Mouse (Mus musculus): ENCODE results near the gene Ttc27. TPM values are rescaled to one million over a fixed set of nuclear protein-coding genes. Genes with fewer than 3 reads are reported as not detected.
A peak's percentile ranks its signal among the peaks of the same experiment; 100 is the strongest.

Gene Ttc27
- polyA plus RNA-seq, 1 experiment: 13.6 TPM

GRCm38 (mm10) chr17:74866565-74867507 lies 149.3 kb downstream of the Ttc27 start:
- peak; percentile 52 for DNase-seq (ENCODE audit: low read depth)
- TF ChIP-seq POLR2A (IDR thresholded peaks at IDR 0.05; ENCODE audit: borderline replicate concordance, extremely low read depth, insufficient read depth, insufficient read length, poor library complexity, severe bottlenecking) (no peak), CTCF (IDR thresholded peaks at IDR 0.05; ENCODE audit: borderline replicate concordance, extremely low read depth, insufficient read depth, insufficient read length) (no peak)

DNA sequence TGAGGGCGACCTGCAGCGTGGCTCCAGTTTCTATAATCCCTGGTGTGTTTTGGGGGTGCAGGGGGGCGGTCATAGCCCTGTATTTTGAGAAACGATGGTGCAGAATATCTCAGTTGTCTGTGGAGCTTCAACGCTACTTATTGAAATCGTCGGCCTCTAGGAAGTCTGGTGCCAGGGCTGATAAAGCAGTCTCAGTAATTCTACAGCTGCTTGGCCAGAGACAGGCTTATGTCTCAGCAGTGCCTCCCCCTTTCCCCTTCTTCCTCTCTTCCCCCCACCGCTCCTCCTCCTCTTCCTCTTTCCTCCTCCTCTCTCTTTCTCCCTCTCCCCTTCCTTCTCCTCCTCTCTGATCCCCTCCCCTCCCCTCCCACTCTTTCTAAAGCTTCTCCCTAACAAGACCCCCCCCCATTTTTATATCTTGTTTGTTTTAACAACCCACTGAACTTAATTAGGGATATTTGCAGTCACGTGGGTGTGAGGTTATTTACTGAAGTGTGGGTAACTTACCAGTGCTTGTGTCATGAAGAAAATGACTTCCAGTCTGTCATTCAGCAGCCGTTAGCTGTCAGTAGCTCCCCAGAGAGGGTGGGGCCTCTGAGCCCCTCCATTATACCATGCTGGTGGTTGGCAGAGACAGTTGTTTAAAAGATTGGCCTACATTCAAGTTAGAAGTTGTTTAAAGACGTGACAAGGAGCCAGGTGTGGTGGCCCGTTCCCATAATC lies 150.8 kb downstream of the Ttc27 start:
- TF ChIP-seq CTCF (IDR thresholded peaks at IDR 0.05; ENCODE audit: borderline replicate concordance, extremely low read depth, insufficient read depth, insufficient read length) (no peak), POLR2A (IDR thresholded peaks at IDR 0.05; ENCODE audit: borderline replicate concordance, extremely low read depth, insufficient read depth, insufficient read length, poor library complexity, severe bottlenecking) (no peak)
- DNase-seq (ENCODE audit: low read depth): peak; percentile 40

DNA sequence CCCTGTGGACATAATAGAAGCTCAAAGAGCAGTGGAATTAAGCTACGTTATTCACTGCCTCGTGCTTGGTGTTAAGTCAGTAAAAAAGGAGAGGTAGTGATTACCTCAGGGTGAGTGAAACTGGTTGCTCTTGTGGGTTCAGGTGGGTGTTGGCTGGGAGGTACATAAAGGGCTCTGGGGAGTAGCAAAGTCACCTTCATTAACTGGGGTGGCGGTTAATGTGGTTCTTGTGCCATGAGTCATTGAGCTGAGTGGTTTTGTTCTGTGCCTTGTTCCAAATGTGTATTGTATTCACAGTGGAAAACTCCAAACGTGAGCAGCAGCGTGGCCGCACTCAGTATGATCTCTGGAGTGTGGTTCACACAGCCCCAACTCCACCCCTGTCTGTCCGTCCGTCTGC lies 152.0 kb downstream of the Ttc27 start:
- TF ChIP-seq POLR2A (IDR thresholded peaks at IDR 0.05; ENCODE audit: borderline replicate concordance, extremely low read depth, insufficient read depth, insufficient read length, poor library complexity, severe bottlenecking): no peak
- TF ChIP-seq CTCF (IDR thresholded peaks at IDR 0.05; ENCODE audit: borderline replicate concordance, extremely low read depth, insufficient read depth, insufficient read length): no peak
- DNase-seq (ENCODE audit: low read depth): no peak

GRCm38 (mm10) chr17:74870177-74871160 lies 152.9 kb downstream of the Ttc27 start:
- TF ChIP-seq CTCF (IDR thresholded peaks at IDR 0.05; ENCODE audit: borderline replicate concordance, extremely low read depth, insufficient read depth, insufficient read length): no peak
- TF ChIP-seq POLR2A (IDR thresholded peaks at IDR 0.05; ENCODE audit: borderline replicate concordance, extremely low read depth, insufficient read depth, insufficient read length, poor library complexity, severe bottlenecking): no peak
- no peak for DNase-seq (ENCODE audit: low read depth)

DNA sequence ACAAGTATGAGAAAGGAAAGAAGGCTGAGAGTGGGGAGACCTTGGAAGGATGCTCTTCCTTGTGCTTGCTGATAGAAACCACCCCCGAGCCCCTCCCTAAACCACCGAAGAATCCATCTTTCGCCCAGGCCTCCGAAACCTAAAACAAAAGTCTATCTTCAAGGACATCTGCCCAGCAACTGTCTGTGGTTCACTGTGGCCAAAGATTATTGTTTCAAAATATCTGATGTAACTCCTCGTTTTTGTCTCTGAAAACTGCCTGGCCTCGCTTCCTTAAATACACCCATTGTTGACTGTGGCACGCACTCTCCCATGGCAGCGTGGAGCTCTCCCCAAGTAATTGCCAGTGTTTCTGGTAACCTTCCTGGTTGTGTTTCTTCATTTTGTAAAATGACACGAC lies 155.0 kb downstream of the Ttc27 start:
- TF ChIP-seq CTCF (IDR thresholded peaks at IDR 0.05; ENCODE audit: borderline replicate concordance, extremely low read depth, insufficient read depth, insufficient read length) (no peak), POLR2A (IDR thresholded peaks at IDR 0.05; ENCODE audit: borderline replicate concordance, extremely low read depth, insufficient read depth, insufficient read length, poor library complexity, severe bottlenecking) (no peak)
- no peak for DNase-seq (ENCODE audit: low read depth)

GRCm38 (mm10) chr17:74873756-74874155 lies 156.2 kb downstream of the Ttc27 start:
- TF ChIP-seq POLR2A (IDR thresholded peaks at IDR 0.05; ENCODE audit: borderline replicate concordance, extremely low read depth, insufficient read depth, insufficient read length, poor library complexity, severe bottlenecking) (no peak), CTCF (IDR thresholded peaks at IDR 0.05; ENCODE audit: borderline replicate concordance, extremely low read depth, insufficient read depth, insufficient read length) (no peak)
- DNase-seq (ENCODE audit: low read depth): no peak

- no peak for DNase-seq (ENCODE audit: low read depth)
- TF ChIP-seq CTCF (IDR thresholded peaks at IDR 0.05; ENCODE audit: borderline replicate concordance, extremely low read depth, insufficient read depth, insufficient read length) (no peak), POLR2A (IDR thresholded peaks at IDR 0.05; ENCODE audit: borderline replicate concordance, extremely low read depth, insufficient read depth, insufficient read length, poor library complexity, severe bottlenecking) (no peak)
Measured at GRCm38 (mm10) chr17:74875740-74876139, 158.2 kb downstream of the Ttc27 start.

DNA sequence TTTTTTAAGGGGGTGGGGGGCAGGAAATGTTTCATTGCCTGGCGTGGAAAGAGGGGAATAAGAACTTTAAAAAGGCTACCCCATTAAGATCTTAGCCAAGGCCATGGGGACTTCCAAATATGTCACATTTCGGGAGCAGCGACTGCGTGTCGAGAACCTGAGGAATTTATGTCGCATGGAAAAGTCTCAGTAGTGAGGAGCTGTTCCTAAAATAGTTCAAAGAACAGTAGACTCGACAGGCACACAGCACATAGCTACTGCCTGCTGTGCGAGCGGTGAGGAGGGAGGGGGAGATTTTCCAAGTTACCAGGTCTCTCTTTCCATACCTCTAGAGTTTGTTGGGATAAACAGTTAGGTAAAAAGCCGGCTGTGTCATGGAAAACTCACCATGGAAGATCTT lies 159.4 kb downstream of the Ttc27 start:
- DNase-seq (ENCODE audit: low read depth): no peak
- TF ChIP-seq POLR2A (IDR thresholded peaks at IDR 0.05; ENCODE audit: borderline replicate concordance, extremely low read depth, insufficient read depth, insufficient read length, poor library complexity, severe bottlenecking): no peak
- no peak for TF ChIP-seq CTCF (IDR thresholded peaks at IDR 0.05; ENCODE audit: borderline replicate concordance, extremely low read depth, insufficient read depth, insufficient read length)

DNA sequence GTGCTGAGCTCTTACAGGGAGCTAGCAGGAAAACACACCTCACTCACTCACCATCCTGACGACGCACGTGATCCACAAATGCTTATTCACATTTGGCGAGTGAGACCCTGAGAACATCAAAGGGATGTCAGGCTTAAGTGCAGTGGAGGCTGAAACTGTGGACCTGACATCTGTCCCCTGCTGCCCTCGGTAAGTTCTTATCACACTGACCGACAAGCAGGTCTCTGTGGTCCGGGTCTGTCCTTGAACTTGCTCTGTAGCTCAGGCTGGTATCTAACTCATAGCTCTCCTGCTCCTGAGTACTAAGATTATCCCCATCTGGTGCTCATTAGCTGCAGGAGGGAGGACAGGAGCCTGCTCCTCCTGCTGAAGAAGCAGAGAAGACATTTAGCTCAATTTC lies 162.2 kb downstream of the Ttc27 start:
- no peak for TF ChIP-seq CTCF (IDR thresholded peaks at IDR 0.05; ENCODE audit: borderline replicate concordance, extremely low read depth, insufficient read depth, insufficient read length)
- no peak for TF ChIP-seq POLR2A (IDR thresholded peaks at IDR 0.05; ENCODE audit: borderline replicate concordance, extremely low read depth, insufficient read depth, insufficient read length, poor library complexity, severe bottlenecking)
- DNase-seq (ENCODE audit: low read depth): no peak

GRCm38 (mm10) chr17:74887039-74887438 lies 169.5 kb downstream of the Ttc27 start:
- TF ChIP-seq POLR2A (IDR thresholded peaks at IDR 0.05; ENCODE audit: borderline replicate concordance, extremely low read depth, insufficient read depth, insufficient read length, poor library complexity, severe bottlenecking): no peak
- no peak for TF ChIP-seq CTCF (IDR thresholded peaks at IDR 0.05; ENCODE audit: borderline replicate concordance, extremely low read depth, insufficient read depth, insufficient read length)
- no peak for DNase-seq (ENCODE audit: low read depth)
